Mouse (Mus musculus) liver, postnatal 0 days (tissue): ENCODE data around the gene Atrip. TPM values are rescaled to one million over a fixed set of nuclear protein-coding genes. Genes with fewer than 3 reads are reported as not detected.

Source experiments
- ATAC-seq: fragments of 200-750 bp; cut with Nextera tagmentation; 2 replicates; pipeline ENCODE4 v1.8.0; 2017; ENCODE audit warnings: mild to moderate bottlenecking, moderate library complexity
- DNase-seq: peaks from one replicate; pipeline ENCODE4 v3.0.0-alpha.2; 2016
- H3K27ac ChIP-seq: fragments of 300-500 bp; sonication (generic); 2 replicates; pipeline ENCODE4 v1.5.1; 2014; ENCODE audit warnings: antibody characterized with exemption, moderate library complexity, mild to moderate bottlenecking, low read depth
- H3K27me3 ChIP-seq: fragments of 300-500 bp; sonication (generic); 2 replicates; pipeline ENCODE4 v1.6.1; 2014; ENCODE audit warnings: low read length, control low read depth, mixed read lengths; ENCODE audit not compliant: insufficient read depth
- H3K36me3 ChIP-seq: fragments of 300-500 bp; sonication (generic); replicated peaks from 2 replicates; pipeline ENCODE4 v1.6.1; 2014; ENCODE audit warnings: mild to moderate bottlenecking, control low read depth, low read length, moderate library complexity, mixed read lengths; ENCODE audit not compliant: insufficient read depth
- H3K4me1 ChIP-seq: fragments of 300-500 bp; sonication (generic); 2 replicates; pipeline ENCODE4 v1.6.1; 2014; ENCODE audit warnings: antibody characterized with exemption, mild to moderate bottlenecking, control low read depth; ENCODE audit not compliant: insufficient read depth
- H3K4me2 ChIP-seq: fragments of 300-500 bp; sonication (generic); 2 replicates; pipeline ENCODE4 v1.6.1; 2014; ENCODE audit warnings: low read depth, mild to moderate bottlenecking, low read length, moderate library complexity, mixed read lengths
- H3K4me3 ChIP-seq: fragments of 300-500 bp; sonication (generic); 2 replicates; pipeline ENCODE4 v1.5.1; 2014; ENCODE audit warnings: low read depth, low read length
- H3K9ac ChIP-seq: fragments of 300-500 bp; sonication (generic); replicated peaks from 2 replicates; pipeline ENCODE4 v1.6.1; 2014; ENCODE audit warnings: mild to moderate bottlenecking, moderate library complexity
- H3K9me3 ChIP-seq: fragments of 300-500 bp; sonication (generic); 2 replicates; pipeline ENCODE4 v1.6.1; 2016; ENCODE audit warnings: mild to moderate bottlenecking, control low read depth, low read length, mixed read lengths
- CTCF ChIP-seq: sonication (generic); IDR thresholded peaks from 2 replicates; pipeline ENCODE4 v1.5.1; 2016; ENCODE audit warnings: antibody characterized with exemption, low read depth
- EP300 ChIP-seq: IDR thresholded peaks from 2 replicates; pipeline ENCODE4 v1.6.1; 2016; ENCODE audit warnings: antibody characterized with exemption, low read depth, mild to moderate bottlenecking
- WGBS: fragments of 180-500 bp; shearing (Covaris S2); extraction: QIAGEN DNeasy Blood & Tissue Kit; methylation state at CpG from one replicate; pipeline ENCODE4 v1.1.7; 2014; ENCODE audit not compliant: insufficient replicate concordance; 5-methylcytosine and 5-hydroxymethylcytosine counted together
- polyA plus RNA-seq: library from polyadenylated mRNA; unstranded; fragments of >200 nt; fragmentation: Nextera tagmentation; extraction: Ambion mirVana; gene quantifications from 2 replicates; pipeline ENCODE4 v1.2.1, GENCODE M21; 2015

The Atrip gene
- polyA plus RNA-seq, 1 experiment from 2014 or later, result 6.7 TPM

- Histone ChIP-seq H3K27me3 (no peaks in the 10 kb centered on the region), H3K4me2 (no peak overlapping the region), H3K27ac (no peak overlapping the region), H3K9ac (no peak overlapping the region), H3K36me3 (0 out of 2 replicates have a peak, but pooled peaks cover 3% of the 10 kb centered on the region), H3K4me1 (no peaks in the 10 kb centered on the region), H3K4me3 (no peak overlapping the region), H3K9me3 (no peaks in the 10 kb centered on the region)
- no peak for DNase-seq
- no peak for TF ChIP-seq EP300
- TF ChIP-seq CTCF, result no peak
- 58% methylated on average over 3 of the region's 3 CpGs for WGBS
- no peak for ATAC-seq
These were observed 43.6 kb downstream of the Atrip start for GRCm38 (mm10) chr9:109030312-109030711.

- H3K36me3 ChIP-seq, result 0 out of 2 replicates have a peak, but pooled peaks cover 3% of the 10 kb centered on the region
- H3K4me1 ChIP-seq, result no peaks in the 10 kb centered on the region
- no peak overlapping the region for H3K4me3 ChIP-seq
- no peaks in the 10 kb centered on the region for H3K27me3 ChIP-seq
- H3K9ac ChIP-seq, result no peak overlapping the region
- DNase-seq, result no peak
- TF ChIP-seq CTCF, result no peak
- no peak for TF ChIP-seq EP300
- no peak overlapping the region for H3K27ac ChIP-seq
- ATAC-seq, result no peak
- WGBS, result 68% methylated on average over 5 of the region's 5 CpGs
- H3K9me3 ChIP-seq, result no peaks in the 10 kb centered on the region
- H3K4me2 ChIP-seq, result no peak overlapping the region
These were observed 45.0 kb downstream of the Atrip start for GRCm38 (mm10) chr9:109028919-109029318.

- TF ChIP-seq EP300, result no peak
- H3K27me3 ChIP-seq, result no peaks in the 10 kb centered on the region
- H3K36me3 ChIP-seq, result 0 out of 2 replicates have a peak, but pooled peaks cover 3% of the 10 kb centered on the region
- no peaks in the 10 kb centered on the region for H3K9me3 ChIP-seq
- DNase-seq (no peak), ATAC-seq (no peak)
- H3K4me2 ChIP-seq, result no peak overlapping the region
- WGBS, result 89% methylated on average over 3 of the region's 3 CpGs
- no peak overlapping the region for H3K9ac ChIP-seq
- H3K27ac ChIP-seq, result no peak overlapping the region
- no peaks in the 10 kb centered on the region for H3K4me1 ChIP-seq
- no peak overlapping the region for H3K4me3 ChIP-seq
These were observed 45.5 kb downstream of the Atrip start for GRCm38 (mm10) chr9:109028421-109028820.

GRCm38 (mm10) chr9:109027521-109027920 lies 46.4 kb downstream of the Atrip start:
- Histone ChIP-seq H3K4me1 (no peaks in the 10 kb centered on the region), H3K36me3 (0 out of 2 replicates have a peak, but pooled peaks cover 3% of the 10 kb centered on the region), H3K27ac (no peak overlapping the region), H3K9ac (no peak overlapping the region), H3K4me2 (no peak overlapping the region), H3K9me3 (no peaks in the 10 kb centered on the region), H3K27me3 (no peaks in the 10 kb centered on the region), H3K4me3 (no peak overlapping the region)
- WGBS, result 66% methylated on average over 8 of the region's 8 CpGs
- TF ChIP-seq EP300 (no peak), CTCF (no peak)
- DNase-seq (no peak), ATAC-seq (peak; percentile 70)

- Histone ChIP-seq H3K27me3 (no peaks in the 10 kb centered on the region), H3K4me2 (no peak overlapping the region), H3K9ac (no peak overlapping the region), H3K9me3 (no peaks in the 10 kb centered on the region), H3K36me3 (no peaks in the 10 kb centered on the region), H3K4me1 (no peaks in the 10 kb centered on the region), H3K27ac (peak overlapping the region; percentile 34), H3K4me3 (no peak overlapping the region)
- WGBS, result 57% methylated on average over 17 of the region's 17 CpGs
- no peak for DNase-seq
- TF ChIP-seq CTCF (no peak), EP300 (no peak)
- peak; percentile 44; the same call in 1 of the 2 replicates for ATAC-seq
These were observed 50.8 kb downstream of the Atrip start for GRCm38 (mm10) chr9:109022866-109023685.

GRCm38 (mm10) chr9:109021428-109021827 lies 52.5 kb downstream of the Atrip start:
- H3K27ac ChIP-seq, result 0 out of 2 replicates have a peak overlapping the region, but pooled peaks have one; percentile 34
- 45% methylated on average over 4 of the region's 4 CpGs for WGBS

More at GRCm38 (mm10) chr9:109021428-109021827, 52.5 kb downstream of the Atrip start:
- H3K9me3 ChIP-seq, result no peaks in the 10 kb centered on the region
- no peaks in the 10 kb centered on the region for H3K36me3 ChIP-seq
- H3K27me3 ChIP-seq, result no peaks in the 10 kb centered on the region
- TF ChIP-seq EP300 (no peak), CTCF (no peak)
- H3K9ac ChIP-seq, result no peak overlapping the region
- no peak overlapping the region for H3K4me3 ChIP-seq
- DNase-seq, result no peak
- no peaks in the 10 kb centered on the region for H3K4me1 ChIP-seq
- no peak for ATAC-seq
- no peak overlapping the region for H3K4me2 ChIP-seq
